Mouse (Mus musculus) bone marrow macrophage, adult 2 months (primary cell): Measurements from ENCODE around the gene Twnk. TPM values are rescaled to one million over a fixed set of nuclear protein-coding genes. Genes with fewer than 3 reads are reported as not detected.

ENCODE experiments used
- H3K27ac ChIP-seq: 2 replicates; pipeline ENCODE4 v1.5.1; 2012; ENCODE audit warnings: low read depth, low read length; ENCODE audit not compliant: insufficient read depth
- H3K4me1 ChIP-seq: 2 replicates; pipeline ENCODE4 v1.6.1; 2012; ENCODE audit warnings: low read length; ENCODE audit not compliant: control insufficient read depth, insufficient read depth
- H3K4me3 ChIP-seq: 2 replicates; pipeline ENCODE4 v1.5.1; 2012; ENCODE audit warnings: mild to moderate bottlenecking, low read length, moderate library complexity; ENCODE audit not compliant: insufficient read depth
- CTCF ChIP-seq: IDR thresholded peaks from 2 replicates; pipeline ENCODE4 v1.5.1; 2012; ENCODE audit warnings: low read depth, mild to moderate bottlenecking, low read length, moderate library complexity
- POLR2A ChIP-seq: IDR thresholded peaks from 2 replicates; pipeline ENCODE4 v1.6.1; 2012; ENCODE audit warnings: mild to moderate bottlenecking, low read depth, low read length, borderline replicate concordance
- polyA plus RNA-seq: library from polyadenylated mRNA; stranded (reverse); fragments of >200 nt; gene quantifications from 2 replicates; pipeline ENCODE4 v1.2.4, GENCODE M21; 2012; ENCODE audit not compliant: missing spikeins, insufficient read depth, insufficient read length

The Twnk gene
- polyA plus RNA-seq, 1 experiment = 4.4 TPM

DNA sequence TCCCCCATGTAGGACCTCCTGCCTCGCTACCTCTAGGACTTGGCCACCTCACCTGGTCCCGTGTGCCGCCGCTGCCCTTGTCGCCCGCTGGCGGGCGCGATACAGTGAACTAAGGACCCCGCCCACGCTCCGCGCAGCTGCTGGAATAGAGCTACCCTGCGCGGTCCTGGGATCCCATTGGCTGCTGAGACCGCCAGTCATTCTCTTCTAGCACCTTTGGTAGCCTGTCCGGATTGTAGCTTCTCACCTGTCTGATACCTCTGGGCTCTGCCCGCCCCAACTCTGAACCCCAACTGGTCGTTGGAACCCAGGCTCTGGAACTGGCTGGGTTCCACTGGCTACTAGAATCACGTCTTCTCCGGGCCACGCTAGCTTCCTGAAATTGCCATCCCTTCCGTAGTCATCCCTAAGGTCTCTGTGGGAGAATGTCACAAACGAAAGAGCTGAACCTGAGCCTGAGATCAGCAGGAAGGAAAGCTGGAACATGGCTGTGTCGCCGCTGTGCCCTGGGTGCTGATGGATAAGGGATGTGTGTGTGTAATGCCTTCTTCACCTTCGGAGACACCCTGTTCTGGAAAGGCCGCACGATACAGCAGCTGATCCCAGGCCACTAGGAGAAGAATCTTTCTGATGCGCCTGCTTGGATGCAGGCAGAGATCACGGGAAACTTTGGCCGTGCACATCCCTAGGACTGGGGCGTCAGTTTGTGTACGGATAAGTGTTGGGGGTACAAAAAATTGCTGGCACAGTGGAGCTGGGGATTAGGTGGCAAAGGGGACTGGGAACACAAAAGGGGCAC is 41.3 kb downstream of the Twnk start:
- Histone ChIP-seq H3K4me1 (peaks cover 19% of the 10 kb centered on the region), H3K4me3 (peak overlapping the region; percentile 67), H3K27ac (no peak overlapping the region; the same call in 1 of the 2 replicates)
- TF ChIP-seq CTCF (no peak), POLR2A (no peak)

DNA sequence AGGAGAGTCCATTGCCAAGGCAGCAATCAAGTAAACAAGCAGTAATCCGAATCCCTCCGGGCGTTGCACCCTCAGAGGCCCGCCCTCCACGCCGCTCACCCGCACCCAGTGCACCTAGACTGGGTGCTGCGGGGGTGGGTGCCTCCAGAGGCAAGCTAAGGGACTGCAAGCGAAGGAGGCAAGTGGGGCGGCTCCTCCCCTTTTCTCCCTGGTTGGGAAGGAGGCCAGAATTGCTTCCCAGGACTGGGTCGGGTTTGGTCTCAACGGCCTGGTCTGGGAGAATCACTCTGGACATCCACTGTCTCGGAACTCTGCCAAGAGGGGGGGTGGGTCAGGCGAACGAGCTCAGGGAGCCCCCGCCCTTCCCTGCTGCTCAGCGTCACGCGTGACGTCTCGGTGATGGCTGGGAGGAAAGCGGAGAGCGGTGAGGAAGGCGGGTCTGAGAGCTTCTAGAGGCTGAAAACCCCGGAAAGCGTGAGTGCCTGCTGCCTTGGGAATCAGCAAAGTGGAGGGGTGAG is 42.0 kb downstream of the Twnk start, which contains the start of gene Sfxn3:
Sfxn3 (plus strand) TSS at position 87 of the 518 bp plus-strand sequence.
- Histone ChIP-seq H3K4me3 (peak within 1 kb of the TSS; percentile 67), H3K27ac (peak within 1 kb of the TSS; percentile 75), H3K4me1 (peaks cover 19% of the 10 kb centered on the region)
- TF ChIP-seq CTCF (no peak), POLR2A (no peak)

DNA sequence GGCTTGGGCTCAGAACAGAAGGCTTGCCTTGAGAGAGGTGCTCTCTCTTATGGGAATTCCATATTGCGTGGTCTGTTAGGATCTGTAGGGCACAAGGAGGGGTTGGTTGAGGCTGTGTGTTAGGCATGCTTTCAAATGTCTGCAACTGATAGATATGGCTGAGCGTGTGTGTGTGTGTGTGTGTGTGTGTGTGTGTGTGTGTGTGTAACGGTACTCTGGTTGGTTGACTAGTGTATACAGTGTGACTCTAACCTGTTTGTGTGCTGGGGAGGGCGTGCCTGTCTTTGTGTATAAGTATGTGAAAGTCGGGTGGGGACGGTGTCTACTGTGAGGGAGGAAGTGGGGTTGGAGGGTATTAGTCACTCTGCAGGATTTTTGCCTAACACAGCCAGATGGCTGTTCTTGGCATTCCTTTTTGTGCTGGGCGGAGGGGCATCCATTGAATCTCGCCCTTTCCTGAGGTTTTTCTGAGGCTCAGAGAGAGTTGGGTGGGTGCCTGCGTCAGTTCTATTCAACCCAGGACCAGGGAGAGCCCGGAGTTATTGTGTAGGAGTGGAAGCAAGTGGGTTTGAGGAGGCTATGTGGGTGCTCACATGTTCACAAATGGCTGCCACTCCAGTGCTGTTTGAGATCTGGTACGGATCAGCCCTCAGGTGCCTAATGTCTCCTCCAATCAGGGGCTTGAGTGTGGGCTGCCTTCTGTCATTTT is 42.6 kb downstream of the Twnk start:
- H3K27ac ChIP-seq = peak overlapping the region; percentile 75
- TF ChIP-seq CTCF (no peak), POLR2A (no peak)

DNA sequence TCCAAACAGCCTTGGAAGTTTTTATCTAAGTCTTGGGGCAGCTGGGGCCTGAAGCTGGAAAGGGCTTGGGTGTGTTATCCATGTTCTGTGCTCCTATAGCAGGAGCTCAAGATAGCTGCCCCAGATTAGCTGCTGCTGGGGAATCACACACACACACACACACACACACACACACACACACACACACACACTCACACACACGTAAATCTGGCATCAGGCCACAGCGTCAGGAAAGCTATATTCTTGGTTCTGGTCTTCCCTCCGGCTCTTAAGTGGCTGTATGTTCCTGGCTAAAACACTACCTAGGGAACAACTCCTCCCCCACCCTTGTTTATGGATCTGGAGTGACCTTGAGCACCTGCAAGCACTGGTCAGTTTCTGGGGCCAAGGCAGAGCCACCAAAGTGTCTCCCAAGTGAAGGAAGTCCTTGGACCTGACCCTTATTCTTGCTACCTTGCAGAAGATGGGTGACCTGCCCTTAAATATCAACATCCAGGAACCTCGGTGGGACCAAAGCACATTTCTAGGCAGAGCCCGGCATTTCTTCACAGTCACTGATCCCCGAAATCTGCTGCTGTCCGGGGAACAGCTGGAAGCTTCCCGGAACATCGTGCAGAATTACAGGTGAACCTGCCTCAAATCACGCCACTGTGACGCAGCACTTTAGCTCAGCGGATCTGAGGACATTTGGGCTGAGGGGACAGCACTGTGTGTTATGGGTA is 43.3 kb downstream of the Twnk start:
- Histone ChIP-seq H3K4me3 (peak overlapping the region; percentile 67), H3K27ac (peak overlapping the region; percentile 75), H3K4me1 (peaks cover 19% of the 10 kb centered on the region)
- TF ChIP-seq CTCF (no peak), POLR2A (no peak)

More for the DNA sequence above, 42.6 kb downstream of the Twnk start:
- peak overlapping the region; percentile 67 for H3K4me3 ChIP-seq
- H3K4me1 ChIP-seq = peaks cover 19% of the 10 kb centered on the region

DNA sequence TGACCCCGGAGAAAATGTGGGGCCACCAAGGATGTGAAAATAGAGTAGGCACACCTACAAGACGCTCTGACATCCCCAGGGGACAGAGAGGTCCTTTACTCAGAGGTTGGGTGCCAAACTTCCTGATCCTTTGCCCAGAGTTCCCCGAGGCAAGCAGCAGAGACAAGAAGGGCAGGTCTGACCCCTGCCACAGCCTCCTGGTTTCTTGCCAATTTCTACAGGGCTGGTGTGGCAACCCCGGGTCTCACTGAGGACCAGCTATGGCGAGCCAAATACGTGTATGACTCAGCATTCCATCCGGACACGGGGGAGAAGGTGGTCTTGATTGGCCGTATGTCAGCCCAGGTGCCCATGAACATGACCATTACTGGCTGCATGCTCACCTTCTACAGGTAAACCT is 44.1 kb downstream of the Twnk start:
- TF ChIP-seq POLR2A (no peak), CTCF (no peak)
- H3K4me1 ChIP-seq = peaks cover 20% of the 10 kb centered on the region

DNA sequence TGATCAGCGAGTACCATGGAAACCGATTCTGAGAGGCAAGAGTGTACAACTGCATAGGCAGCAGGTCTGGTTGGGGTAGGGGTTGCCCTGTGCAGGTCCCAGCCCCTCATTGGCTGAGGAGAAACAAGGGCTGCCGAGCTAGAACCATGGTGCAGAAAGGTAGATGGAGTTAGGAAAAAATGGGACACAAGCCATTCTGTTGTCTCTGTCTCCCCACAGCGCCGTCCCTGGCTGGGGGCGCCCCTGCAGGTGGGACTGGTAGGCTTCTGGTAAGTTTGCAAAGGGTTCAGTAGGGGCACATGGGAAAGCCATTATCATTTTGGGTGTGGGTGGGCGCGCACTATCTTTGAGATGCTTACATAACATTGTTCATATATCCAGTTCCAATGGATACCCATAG is 48.0 kb downstream of the Twnk start:
- Histone ChIP-seq H3K4me1 (peaks cover 37% of the 10 kb centered on the region), H3K4me3 (no peak overlapping the region), H3K27ac (no peak overlapping the region)
- TF ChIP-seq CTCF = no peak
- no peak for TF ChIP-seq POLR2A

More for the DNA sequence above, 44.1 kb downstream of the Twnk start:
- H3K27ac ChIP-seq = no peak overlapping the region
- no peak overlapping the region for H3K4me3 ChIP-seq

DNA sequence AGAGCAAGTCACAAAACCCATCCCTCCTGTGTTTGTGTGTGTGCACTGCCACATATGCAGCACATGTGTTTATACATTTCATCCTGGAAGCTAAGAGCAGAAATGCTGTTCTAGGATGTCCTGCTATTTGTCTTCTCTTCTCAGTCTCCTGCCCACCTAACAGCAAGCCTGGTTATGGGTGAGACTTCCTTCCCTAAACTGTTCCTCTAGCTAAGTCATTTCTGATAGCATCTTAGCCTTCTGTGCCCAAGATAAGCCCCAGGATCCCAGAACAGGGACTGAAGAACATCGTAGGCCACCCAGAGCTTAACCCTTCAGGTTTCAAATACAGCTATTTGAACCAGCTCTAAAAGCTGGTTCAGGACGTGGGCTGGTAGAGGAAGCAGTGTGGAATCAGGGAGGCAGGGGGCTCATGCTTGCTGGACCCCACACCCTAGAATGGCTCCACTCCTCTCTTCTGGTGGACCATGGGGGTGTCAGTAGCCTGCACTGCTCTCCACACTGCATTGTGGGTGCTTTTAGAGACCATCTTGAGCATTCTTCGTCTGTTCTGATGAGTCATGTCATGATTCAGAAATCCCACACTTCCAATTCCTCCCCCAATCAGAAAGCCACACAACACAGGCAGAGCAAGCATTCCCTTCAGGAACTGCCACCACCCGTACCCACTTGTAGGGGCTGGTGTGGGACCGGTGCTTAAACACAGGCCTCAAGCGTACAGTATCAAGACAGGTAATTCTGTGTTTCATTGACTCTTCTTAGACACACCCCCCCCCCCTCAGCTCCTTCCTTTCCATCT is 49.6 kb downstream of the Twnk start:
- no peak overlapping the region for H3K27ac ChIP-seq
- peaks cover 28% of the 10 kb centered on the region for H3K4me1 ChIP-seq

DNA sequence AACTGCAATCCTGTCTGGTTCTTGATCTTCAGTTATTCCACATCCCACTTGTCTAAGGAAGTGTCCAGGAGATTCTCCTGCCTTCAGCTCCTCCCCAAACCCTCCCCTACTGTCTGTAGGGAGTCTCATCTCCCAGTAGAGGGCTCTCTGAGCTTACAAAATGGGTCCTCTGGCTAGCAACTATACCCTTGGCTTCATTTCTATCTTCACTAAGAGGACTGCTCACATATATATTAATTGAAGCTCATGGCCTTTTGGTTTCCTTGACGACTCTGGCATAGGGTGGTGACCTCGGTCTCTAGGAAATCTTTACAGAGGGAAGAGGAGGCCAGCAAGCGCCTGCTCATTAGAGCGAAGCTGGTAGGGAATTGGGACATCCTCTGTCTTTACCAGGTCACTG is 50.9 kb downstream of the Twnk start:
- no peak for TF ChIP-seq POLR2A
- TF ChIP-seq CTCF = no peak
- H3K4me1 ChIP-seq = peaks cover 33% of the 10 kb centered on the region
- no peak overlapping the region for H3K27ac ChIP-seq
- H3K4me3 ChIP-seq = no peak overlapping the region

More for the DNA sequence above, 49.6 kb downstream of the Twnk start:
- TF ChIP-seq CTCF (no peak), POLR2A (no peak)
- H3K4me3 ChIP-seq = no peak overlapping the region
